Mouse (Mus musculus): ENCODE results near the gene Wdr82.

The Wdr82 gene

GRCm38 (mm10) chr9:106198962-106199458 lies 28.3 kb downstream of the Wdr82 start:
- DNase-seq (ENCODE audit: low spot score in 2 of 2): peak; percentile 52 to 62

- no peak for DNase-seq (ENCODE audit: low spot score in 2 of 2)
Observed at GRCm38 (mm10) chr9:106199535-106200272, 29.0 kb downstream of the Wdr82 start, which contains the start of gene Ppm1m. Gene Ppm1m (minus strand): TSS chr9:106199746.

GRCm38 (mm10) chr9:106201895-106202294 lies 31.2 kb downstream of the Wdr82 start:
- DNase-seq (ENCODE audit: low spot score in 2 of 2): no peak

GRCm38 (mm10) chr9:106202819-106203636 lies 32.3 kb downstream of the Wdr82 start, which contains the start of gene Twf2:
Gene Twf2 (plus strand): TSS chr9:106203108.
- peak; percentile 89 to 91 for DNase-seq (ENCODE audit: low spot score in 2 of 2)

- no peak for DNase-seq (ENCODE audit: low spot score in 2 of 2)
Observed at GRCm38 (mm10) chr9:106203990-106204851, 33.5 kb downstream of the Wdr82 start.

- no peak for DNase-seq (ENCODE audit: low spot score in 2 of 2)
Observed at GRCm38 (mm10) chr9:106205713-106206290, 35.1 kb downstream of the Wdr82 start.

- no peak for DNase-seq (ENCODE audit: low spot score in 2 of 2)
Observed at GRCm38 (mm10) chr9:106206515-106206914, 35.8 kb downstream of the Wdr82 start.

- DNase-seq (ENCODE audit: low spot score in 2 of 2): no peak
Observed at GRCm38 (mm10) chr9:106208181-106208580, 37.5 kb downstream of the Wdr82 start.

GRCm38 (mm10) chr9:106209954-106210353 lies 39.2 kb downstream of the Wdr82 start:
- no peak for DNase-seq (ENCODE audit: low spot score in 2 of 2)

GRCm38 (mm10) chr9:106210853-106211609 lies 40.3 kb downstream of the Wdr82 start:
- DNase-seq (ENCODE audit: low spot score in 2 of 2): no peak

- peak; percentile 74 to 79 for DNase-seq (ENCODE audit: low spot score in 2 of 2)
Observed at GRCm38 (mm10) chr9:106211680-106212593, 41.2 kb downstream of the Wdr82 start.

- no peak for DNase-seq (ENCODE audit: low spot score in 2 of 2)
Observed at GRCm38 (mm10) chr9:106212594-106212981, 41.9 kb downstream of the Wdr82 start.

GRCm38 (mm10) chr9:106215341-106216125 lies 44.8 kb downstream of the Wdr82 start:
- no peak for DNase-seq (ENCODE audit: low spot score in 2 of 2)

GRCm38 (mm10) chr9:106216971-106217370 lies 46.2 kb downstream of the Wdr82 start:
- no peak for DNase-seq (ENCODE audit: low spot score in 2 of 2)

- no peak for DNase-seq (ENCODE audit: low spot score in 2 of 2)
Observed at GRCm38 (mm10) chr9:106220894-106221523, 50.3 kb downstream of the Wdr82 start.

- no peak for DNase-seq (ENCODE audit: low spot score in 2 of 2)
Observed at GRCm38 (mm10) chr9:106222261-106222851, 51.6 kb downstream of the Wdr82 start, which contains the start of gene Tlr9. Gene Tlr9 (plus strand): TSS chr9:106222598.

- no peak for DNase-seq (ENCODE audit: low spot score in 2 of 2)
Observed at GRCm38 (mm10) chr9:106222994-106223393, 52.3 kb downstream of the Wdr82 start.
